Mouse (Mus musculus) cortical plate, adult 2 months (tissue): ENCODE data around the gene Corin. TPM values are rescaled to one million over a fixed set of nuclear protein-coding genes. Genes with fewer than 3 reads are reported as not detected.

ENCODE experiments used
- H3K27ac ChIP-seq: fragments of 200-500 bp; 2 replicates; pipeline ENCODE4 v1.5.1; 2012; ENCODE audit warnings: low read length, control low read depth, inconsistent platforms; ENCODE audit not compliant: insufficient read depth
- H3K4me1 ChIP-seq: fragments of 200-500 bp; 2 replicates; pipeline ENCODE4 v1.6.1; 2011; ENCODE audit warnings: low read length; ENCODE audit not compliant: control insufficient read depth, insufficient read depth
- H3K4me3 ChIP-seq: fragments of 200-500 bp; 2 replicates; pipeline ENCODE4 v1.5.1; 2011; ENCODE audit warnings: mild to moderate bottlenecking, low read length, control low read depth; ENCODE audit not compliant: insufficient read depth
- CTCF ChIP-seq: fragments of 200-500 bp; IDR thresholded peaks from 2 replicates; pipeline ENCODE4 v1.5.1; 2011; ENCODE audit warnings: mild to moderate bottlenecking, control low read depth, low read length; ENCODE audit not compliant: insufficient read depth; ENCODE audit errors: extremely low read depth
- POLR2A ChIP-seq: fragments of 200-500 bp; IDR thresholded peaks from 2 replicates; pipeline ENCODE4 v1.6.1; 2011; ENCODE audit warnings: mild to moderate bottlenecking, low read length, control low read depth; ENCODE audit not compliant: insufficient read depth; ENCODE audit errors: extremely low read depth
- polyA plus RNA-seq: library from polyadenylated mRNA; depleted of rRNA; stranded (reverse); fragments of >200 nt; gene quantifications from 2 replicates; pipeline ENCODE4 v1.2.3, GENCODE M21; 2012; rRNA removed

The Corin gene
- 0.13 and 0.17 TPM in 2 replicates for polyA plus RNA-seq

- H3K4me3 ChIP-seq = peak within 1 kb of the TSS; percentile 28; the same call in 1 of the 2 replicates
- H3K27ac ChIP-seq = no peak within 1 kb of the TSS
- TF ChIP-seq CTCF (no peak), POLR2A (no peak)
- H3K4me1 ChIP-seq = peaks cover 2% of the 10 kb centered on the region; the same call in 1 of the 2 replicates
Measured at GRCm38 (mm10) chr5:72503531-72504523, at the start of gene Corin. TSS of gene Corin (minus strand) at chr5:72504473.

GRCm38 (mm10) chr5:72551209-72551608, 46.9 kb upstream of the Corin start:
- Histone ChIP-seq H3K4me3 (no peak overlapping the region), H3K27ac (no peak overlapping the region), H3K4me1 (peaks cover 2% of the 10 kb centered on the region; the same call in 1 of the 2 replicates)
- TF ChIP-seq POLR2A (no peak), CTCF (no peak)

GRCm38 (mm10) chr5:72528896-72529295, 24.6 kb upstream of the Corin start:
- no peak for TF ChIP-seq POLR2A
- TF ChIP-seq CTCF = no peak
- Histone ChIP-seq H3K4me1 (no peaks in the 10 kb centered on the region), H3K4me3 (no peak overlapping the region), H3K27ac (no peak overlapping the region)

- TF ChIP-seq POLR2A (no peak), CTCF (no peak)
- no peak overlapping the region for H3K4me3 ChIP-seq
Measured at GRCm38 (mm10) chr5:72513808-72514207, 9.5 kb upstream of the Corin start.

GRCm38 (mm10) chr5:72505740-72506139, 1.5 kb upstream of the Corin start:
- Histone ChIP-seq H3K4me1 (peaks cover 2% of the 10 kb centered on the region; the same call in 1 of the 2 replicates), H3K27ac (no peak overlapping the region), H3K4me3 (no peak overlapping the region)
- peak; percentile 34; the same call in 1 of the 2 replicates for TF ChIP-seq CTCF
- no peak for TF ChIP-seq POLR2A

More at GRCm38 (mm10) chr5:72513808-72514207, 9.5 kb upstream of the Corin start:
- Histone ChIP-seq H3K27ac (no peak overlapping the region), H3K4me1 (no peaks in the 10 kb centered on the region)

GRCm38 (mm10) chr5:72502778-72503177, 1.5 kb downstream of the Corin start:
- Histone ChIP-seq H3K27ac (no peak overlapping the region), H3K4me3 (no peak overlapping the region), H3K4me1 (peaks cover 2% of the 10 kb centered on the region; the same call in 1 of the 2 replicates)
- TF ChIP-seq POLR2A = no peak
- no peak for TF ChIP-seq CTCF

GRCm38 (mm10) chr5:72501763-72502162, 2.5 kb downstream of the Corin start:
- no peak for TF ChIP-seq POLR2A
- no peak for TF ChIP-seq CTCF
- peaks cover 2% of the 10 kb centered on the region; the same call in 1 of the 2 replicates for H3K4me1 ChIP-seq
- H3K27ac ChIP-seq = no peak overlapping the region
- H3K4me3 ChIP-seq = no peak overlapping the region

GRCm38 (mm10) chr5:72498271-72498670, 6.0 kb downstream of the Corin start:
- Histone ChIP-seq H3K4me1 (no peaks in the 10 kb centered on the region), H3K4me3 (no peak overlapping the region), H3K27ac (no peak overlapping the region)
- no peak for TF ChIP-seq CTCF
- TF ChIP-seq POLR2A = no peak

GRCm38 (mm10) chr5:72496756-72497155, 7.5 kb downstream of the Corin start:
- Histone ChIP-seq H3K27ac (no peak overlapping the region), H3K4me3 (no peak overlapping the region), H3K4me1 (no peaks in the 10 kb centered on the region)
- TF ChIP-seq POLR2A = no peak
- no peak for TF ChIP-seq CTCF
